Mouse (Mus musculus): Measurements from ENCODE around the gene Fam118b. TPM values are rescaled to one million over a fixed set of nuclear protein-coding genes. Genes with fewer than 3 reads are reported as not detected.
A peak's percentile ranks its signal among the peaks of the same experiment; 100 is the strongest.

Gene Fam118b
- polyA plus RNA-seq, 1 experiment from 2014 or later: 9.9 TPM

DNA sequence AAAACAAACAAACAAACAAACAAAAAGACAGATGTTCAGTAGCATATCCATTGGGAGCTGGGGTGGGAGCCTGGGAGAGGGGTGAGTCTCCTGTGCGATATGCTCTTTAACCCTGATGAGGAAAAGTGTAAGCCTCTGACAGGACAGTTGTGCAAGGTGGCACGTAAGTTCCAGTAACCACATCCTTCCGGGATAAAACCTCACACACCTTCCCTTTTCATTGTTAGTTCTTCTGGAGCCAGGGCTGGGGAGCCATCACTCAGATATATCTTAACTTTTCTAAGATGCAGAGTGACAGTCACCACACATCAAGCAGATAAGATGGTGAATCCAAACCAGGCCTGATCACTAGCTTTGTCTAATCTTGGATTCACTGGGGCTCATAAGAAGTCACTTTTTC, 73.6 kb downstream of the Fam118b start:
- no peak for ATAC-seq (ENCODE audit: low read depth)
- Histone ChIP-seq H3K4me2 (ENCODE audit: low read depth, low read length) (no peak overlapping the region), H3K27ac (ENCODE audit: low read length) (no peak overlapping the region), H3K9me3 (replicated peaks; ENCODE audit: control insufficient read depth, low read length) (no peaks in the 10 kb centered on the region), H3K4me1 (ENCODE audit: control insufficient read depth, low read depth, low read length) (peaks cover under 1% of the 10 kb centered on the region; the same call in 1 of the 2 replicates), H3K9ac (ENCODE audit: low read depth, low read length) (no peak overlapping the region), H3K36me3 (ENCODE audit: control insufficient read depth, insufficient read depth) (peaks cover 2% of the 10 kb centered on the region; the same call in 1 of the 2 replicates), H3K4me3 (ENCODE audit: low read depth, low read length) (no peak overlapping the region), H3K27me3 (ENCODE audit: control insufficient read depth, insufficient read depth, low read depth, low read length) (no peaks in the 10 kb centered on the region)
- WGBS (ENCODE audit: insufficient replicate concordance): 69% methylated on average over 3 of the region's 3 CpGs

DNA sequence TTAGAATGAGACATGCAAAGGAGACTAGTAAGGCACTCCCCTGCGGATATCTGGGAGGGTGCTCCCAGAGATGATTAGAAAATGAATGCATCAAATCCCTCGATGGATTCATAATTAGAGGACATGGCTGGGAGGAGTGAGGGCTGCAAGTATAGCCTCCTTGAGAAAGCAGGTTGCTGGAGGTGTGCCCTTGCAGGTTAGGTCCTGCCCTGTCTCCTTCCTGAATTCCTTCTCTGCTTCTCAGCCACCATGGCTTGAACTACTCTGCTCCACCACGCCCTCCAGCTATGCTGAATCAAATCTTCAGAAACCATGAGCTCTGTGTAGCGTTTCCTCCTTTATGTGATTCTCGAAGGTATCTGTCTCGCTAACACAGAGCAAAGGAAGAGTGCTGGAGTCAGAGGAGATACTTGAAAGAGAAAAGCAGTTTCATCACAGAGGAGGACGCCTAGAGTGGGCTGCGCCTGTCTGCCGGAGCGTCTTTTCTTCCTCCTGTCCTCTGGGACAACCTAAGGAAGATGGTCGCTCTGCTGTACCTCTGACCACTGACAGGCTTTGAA, 74.5 kb downstream of the Fam118b start:
- Histone ChIP-seq H3K36me3 (ENCODE audit: control insufficient read depth, insufficient read depth) (peaks cover 2% of the 10 kb centered on the region; the same call in 1 of the 2 replicates), H3K4me2 (ENCODE audit: low read depth, low read length) (no peak overlapping the region), H3K9ac (ENCODE audit: low read depth, low read length) (no peak overlapping the region), H3K27me3 (ENCODE audit: control insufficient read depth, insufficient read depth, low read depth, low read length) (no peaks in the 10 kb centered on the region), H3K4me3 (ENCODE audit: low read depth, low read length) (no peak overlapping the region), H3K27ac (ENCODE audit: low read length) (no peak overlapping the region), H3K4me1 (ENCODE audit: control insufficient read depth, low read depth, low read length) (no peaks in the 10 kb centered on the region), H3K9me3 (replicated peaks; ENCODE audit: control insufficient read depth, low read length) (no peaks in the 10 kb centered on the region)
- 74% methylated on average over 11 of the region's 11 CpGs for WGBS (ENCODE audit: insufficient replicate concordance)
- no peak for ATAC-seq (ENCODE audit: low read depth)

DNA sequence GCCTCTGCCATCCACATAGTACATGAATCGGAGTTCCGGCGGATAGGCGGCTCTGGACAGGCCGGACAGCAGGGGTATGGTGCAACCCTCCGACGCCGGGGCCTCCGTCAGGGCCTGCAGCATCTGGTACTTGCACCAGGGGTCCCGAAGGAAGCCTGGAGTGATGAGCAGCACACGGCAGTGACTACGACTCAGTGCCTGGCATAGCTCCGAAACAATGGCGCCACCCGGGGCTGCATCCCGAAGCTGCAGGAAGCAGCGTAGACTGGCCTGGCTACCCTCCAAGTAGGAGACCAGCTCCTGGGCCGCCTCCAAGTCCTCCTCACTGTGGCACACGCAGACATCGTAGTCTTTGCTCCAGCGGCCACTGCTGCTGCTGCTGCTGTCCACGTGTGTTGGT, 78.9 kb downstream of the Fam118b start:
- no peaks in the 10 kb centered on the region for H3K9me3 ChIP-seq (replicated peaks; ENCODE audit: control insufficient read depth, low read length)
- no peak overlapping the region for H3K4me2 ChIP-seq (ENCODE audit: low read depth, low read length)
- H3K36me3 ChIP-seq (ENCODE audit: control insufficient read depth, insufficient read depth): peaks cover 2% of the 10 kb centered on the region; the same call in 1 of the 2 replicates
- H3K27ac ChIP-seq (ENCODE audit: low read length): no peak overlapping the region
- H3K27me3 ChIP-seq (ENCODE audit: control insufficient read depth, insufficient read depth, low read depth, low read length): no peaks in the 10 kb centered on the region
- no peak overlapping the region for H3K4me3 ChIP-seq (ENCODE audit: low read depth, low read length)
- no peaks in the 10 kb centered on the region for H3K4me1 ChIP-seq (ENCODE audit: control insufficient read depth, low read depth, low read length)
- H3K9ac ChIP-seq (ENCODE audit: low read depth, low read length): no peak overlapping the region
- 85% methylated on average over 22 of the region's 22 CpGs for WGBS (ENCODE audit: insufficient replicate concordance)
- 0 out of 2 replicates have a peak, but pooled peaks have one; percentile 27 for ATAC-seq (ENCODE audit: low read depth)

DNA sequence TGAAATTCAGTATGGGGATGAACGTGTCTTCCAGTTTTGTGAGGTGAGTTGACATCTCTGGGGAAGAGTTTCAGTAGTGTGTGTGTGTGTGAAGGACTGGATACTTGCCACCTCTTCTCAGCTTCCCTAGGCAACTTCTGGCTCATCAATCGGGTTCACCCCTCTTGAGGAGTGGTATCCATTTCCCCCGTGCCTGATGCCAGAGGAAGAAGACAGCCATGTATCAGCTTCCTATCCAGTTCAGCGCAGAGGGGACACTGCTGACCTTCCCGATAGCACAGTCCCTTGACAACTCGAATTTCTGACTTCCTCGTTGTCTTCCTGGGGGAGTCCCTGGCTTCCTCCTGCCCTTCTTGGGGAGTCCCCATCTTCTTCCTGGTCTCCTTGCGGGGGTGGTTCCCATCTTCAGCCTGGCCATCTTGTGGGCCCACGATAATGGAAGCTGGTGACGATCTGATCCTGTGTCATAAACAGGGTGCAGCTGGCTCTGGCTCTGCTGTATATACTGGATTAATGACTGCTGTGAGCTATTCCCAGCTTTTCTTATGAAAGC, 80.2 kb downstream of the Fam118b start:
- H3K27ac ChIP-seq (ENCODE audit: low read length): no peak overlapping the region
- H3K4me2 ChIP-seq (ENCODE audit: low read depth, low read length): no peak overlapping the region
- no peak overlapping the region for H3K9ac ChIP-seq (ENCODE audit: low read depth, low read length)
- peaks cover 2% of the 10 kb centered on the region; the same call in 1 of the 2 replicates for H3K36me3 ChIP-seq (ENCODE audit: control insufficient read depth, insufficient read depth)
- H3K9me3 ChIP-seq (replicated peaks; ENCODE audit: control insufficient read depth, low read length): no peaks in the 10 kb centered on the region
- no peak overlapping the region for H3K4me3 ChIP-seq (ENCODE audit: low read depth, low read length)
- WGBS (ENCODE audit: insufficient replicate concordance): 64% methylated on average over 10 of the region's 10 CpGs
- ATAC-seq (ENCODE audit: low read depth): no peak
- no peaks in the 10 kb centered on the region for H3K4me1 ChIP-seq (ENCODE audit: control insufficient read depth, low read depth, low read length)
- no peaks in the 10 kb centered on the region for H3K27me3 ChIP-seq (ENCODE audit: control insufficient read depth, insufficient read depth, low read depth, low read length)

DNA sequence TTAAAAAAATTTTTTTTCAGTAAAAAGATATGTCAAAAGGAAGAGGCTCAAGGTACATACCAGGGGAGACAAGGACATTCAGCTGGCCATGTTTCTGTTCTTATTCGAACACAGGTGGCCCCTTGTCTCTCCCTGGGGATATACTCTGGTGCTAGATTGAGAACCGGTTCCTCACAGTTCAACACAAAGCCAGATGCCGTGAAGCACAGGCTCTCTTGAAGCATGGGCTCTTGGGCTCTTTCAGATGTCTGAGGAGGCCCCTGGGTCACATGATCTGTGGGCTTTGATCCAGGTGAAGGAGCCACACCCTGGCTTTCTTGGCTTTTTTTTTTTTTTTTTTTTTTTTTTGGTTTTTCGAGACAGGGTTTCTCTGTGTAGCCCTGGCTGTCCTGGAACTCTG, 81.2 kb downstream of the Fam118b start:
- Histone ChIP-seq H3K36me3 (ENCODE audit: control insufficient read depth, insufficient read depth) (0 out of 2 replicates have a peak, but pooled peaks cover 2% of the 10 kb centered on the region), H3K9me3 (replicated peaks; ENCODE audit: control insufficient read depth, low read length) (no peaks in the 10 kb centered on the region), H3K27me3 (ENCODE audit: control insufficient read depth, insufficient read depth, low read depth, low read length) (no peaks in the 10 kb centered on the region), H3K4me2 (ENCODE audit: low read depth, low read length) (no peak overlapping the region), H3K4me1 (ENCODE audit: control insufficient read depth, low read depth, low read length) (no peaks in the 10 kb centered on the region), H3K27ac (ENCODE audit: low read length) (no peak overlapping the region), H3K9ac (ENCODE audit: low read depth, low read length) (no peak overlapping the region), H3K4me3 (ENCODE audit: low read depth, low read length) (no peak overlapping the region)
- WGBS (ENCODE audit: insufficient replicate concordance): 69% methylated on average over 4 of the region's 4 CpGs
- no peak for ATAC-seq (ENCODE audit: low read depth)

DNA sequence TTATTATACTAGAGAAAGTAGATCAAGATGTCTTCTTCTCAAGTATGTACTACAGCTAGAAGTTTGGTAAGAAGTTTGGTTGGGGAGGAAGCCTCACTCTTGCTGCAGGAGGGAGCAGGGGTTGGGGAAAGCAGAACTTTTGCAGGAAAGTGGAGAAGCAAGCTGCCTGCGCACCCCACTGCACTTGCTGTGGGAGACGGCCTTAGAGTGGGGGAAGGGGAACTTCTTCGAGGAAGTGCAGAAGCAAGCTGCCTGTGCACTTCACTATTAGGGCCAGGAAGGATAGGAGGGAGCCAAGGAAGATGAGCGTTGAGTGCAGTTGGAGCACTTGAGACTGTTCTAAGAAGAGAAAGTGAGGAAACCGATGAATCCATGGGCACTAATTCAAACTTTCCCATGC, 84.2 kb downstream of the Fam118b start:
- Histone ChIP-seq H3K4me2 (ENCODE audit: low read depth, low read length) (no peak overlapping the region), H3K9ac (ENCODE audit: low read depth, low read length) (no peak overlapping the region), H3K4me3 (ENCODE audit: low read depth, low read length) (no peak overlapping the region), H3K4me1 (ENCODE audit: control insufficient read depth, low read depth, low read length) (no peaks in the 10 kb centered on the region), H3K9me3 (replicated peaks; ENCODE audit: control insufficient read depth, low read length) (no peaks in the 10 kb centered on the region), H3K27ac (ENCODE audit: low read length) (no peak overlapping the region), H3K27me3 (ENCODE audit: control insufficient read depth, insufficient read depth, low read depth, low read length) (no peaks in the 10 kb centered on the region), H3K36me3 (ENCODE audit: control insufficient read depth, insufficient read depth) (no peaks in the 10 kb centered on the region)
- ATAC-seq (ENCODE audit: low read depth): no peak
- 20% methylated on average over 5 of the region's 5 CpGs for WGBS (ENCODE audit: insufficient replicate concordance)

DNA sequence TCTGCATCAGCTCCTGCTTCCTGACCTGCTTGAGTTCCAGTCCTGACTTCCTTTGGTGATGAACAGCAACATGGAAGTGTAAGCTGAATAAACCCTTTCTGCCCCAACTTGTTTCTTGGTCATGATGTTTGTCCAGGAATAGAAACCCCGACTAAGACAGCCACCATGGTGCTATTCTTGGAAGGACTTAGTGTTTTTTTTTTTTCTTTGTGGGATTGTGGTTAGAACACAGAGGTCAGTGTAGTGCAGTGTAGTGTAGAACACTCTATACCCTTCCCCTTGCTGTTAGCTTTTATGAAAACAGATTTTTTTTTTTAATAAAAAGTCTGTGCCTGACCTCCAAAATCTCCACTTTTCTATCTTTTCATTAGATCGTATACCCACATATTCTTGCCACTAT, 84.8 kb downstream of the Fam118b start:
- Histone ChIP-seq H3K9ac (ENCODE audit: low read depth, low read length) (no peak overlapping the region), H3K36me3 (ENCODE audit: control insufficient read depth, insufficient read depth) (no peaks in the 10 kb centered on the region), H3K4me1 (ENCODE audit: control insufficient read depth, low read depth, low read length) (no peaks in the 10 kb centered on the region), H3K9me3 (replicated peaks; ENCODE audit: control insufficient read depth, low read length) (no peaks in the 10 kb centered on the region), H3K4me3 (ENCODE audit: low read depth, low read length) (no peak overlapping the region), H3K27ac (ENCODE audit: low read length) (no peak overlapping the region), H3K27me3 (ENCODE audit: control insufficient read depth, insufficient read depth, low read depth, low read length) (no peaks in the 10 kb centered on the region), H3K4me2 (ENCODE audit: low read depth, low read length) (no peak overlapping the region)
- 45% methylated on average over 2 of the region's 2 CpGs for WGBS (ENCODE audit: insufficient replicate concordance)
- no peak for ATAC-seq (ENCODE audit: low read depth)

DNA sequence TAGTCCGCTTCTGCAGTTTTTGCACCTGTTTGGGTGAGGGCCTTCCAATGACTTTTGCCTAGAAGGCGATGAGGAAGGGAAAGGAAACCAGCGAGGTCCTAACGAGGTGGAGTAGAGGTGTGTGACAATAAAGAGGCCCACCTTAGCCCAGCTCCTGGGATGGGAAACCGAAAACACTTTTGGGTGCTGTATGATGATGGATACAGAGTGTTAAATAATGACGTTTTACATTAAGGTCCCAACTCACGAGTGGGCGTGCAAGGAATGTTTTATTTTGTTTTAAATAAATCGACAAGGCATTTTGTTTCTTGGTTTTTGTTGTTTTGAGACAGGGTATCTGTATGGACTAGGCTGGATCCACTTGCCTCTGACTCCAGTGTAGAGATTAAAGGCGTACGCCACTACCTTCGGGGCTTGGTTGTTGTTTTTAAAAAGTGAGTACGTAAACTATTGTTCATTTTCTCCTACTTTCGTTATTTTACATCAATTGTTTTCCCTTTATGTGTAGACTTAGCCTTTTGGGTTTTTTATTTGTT, 91.4 kb downstream of the Fam118b start:
- H3K27me3 ChIP-seq (ENCODE audit: control insufficient read depth, insufficient read depth, low read depth, low read length): no peaks in the 10 kb centered on the region
- peak overlapping the region; percentile 76 for H3K4me3 ChIP-seq (ENCODE audit: low read depth, low read length)
- H3K36me3 ChIP-seq (ENCODE audit: control insufficient read depth, insufficient read depth): no peaks in the 10 kb centered on the region
- no peaks in the 10 kb centered on the region for H3K9me3 ChIP-seq (replicated peaks; ENCODE audit: control insufficient read depth, low read length)
- H3K9ac ChIP-seq (ENCODE audit: low read depth, low read length): peak overlapping the region; percentile 26; the same call in 1 of the 2 replicates
- 39% methylated on average over 14 of the region's 14 CpGs for WGBS (ENCODE audit: insufficient replicate concordance)
- H3K4me2 ChIP-seq (ENCODE audit: low read depth, low read length): peak overlapping the region; percentile 94
- H3K27ac ChIP-seq (ENCODE audit: low read length): no peak overlapping the region
- peaks cover 13% of the 10 kb centered on the region for H3K4me1 ChIP-seq (ENCODE audit: control insufficient read depth, low read depth, low read length)
- no peak for ATAC-seq (ENCODE audit: low read depth)

Data from liver, embryonic 16.5 days (tissue).